Mouse (Mus musculus) ovary, postnatal 14 days (tissue): ENCODE results near the gene Hddc2.

Experiments used
- DNase-seq: peaks from one replicate; pipeline ENCODE4 v3.0.0; 2022; ENCODE audit warnings: low spot score

The Hddc2 gene

DNA sequence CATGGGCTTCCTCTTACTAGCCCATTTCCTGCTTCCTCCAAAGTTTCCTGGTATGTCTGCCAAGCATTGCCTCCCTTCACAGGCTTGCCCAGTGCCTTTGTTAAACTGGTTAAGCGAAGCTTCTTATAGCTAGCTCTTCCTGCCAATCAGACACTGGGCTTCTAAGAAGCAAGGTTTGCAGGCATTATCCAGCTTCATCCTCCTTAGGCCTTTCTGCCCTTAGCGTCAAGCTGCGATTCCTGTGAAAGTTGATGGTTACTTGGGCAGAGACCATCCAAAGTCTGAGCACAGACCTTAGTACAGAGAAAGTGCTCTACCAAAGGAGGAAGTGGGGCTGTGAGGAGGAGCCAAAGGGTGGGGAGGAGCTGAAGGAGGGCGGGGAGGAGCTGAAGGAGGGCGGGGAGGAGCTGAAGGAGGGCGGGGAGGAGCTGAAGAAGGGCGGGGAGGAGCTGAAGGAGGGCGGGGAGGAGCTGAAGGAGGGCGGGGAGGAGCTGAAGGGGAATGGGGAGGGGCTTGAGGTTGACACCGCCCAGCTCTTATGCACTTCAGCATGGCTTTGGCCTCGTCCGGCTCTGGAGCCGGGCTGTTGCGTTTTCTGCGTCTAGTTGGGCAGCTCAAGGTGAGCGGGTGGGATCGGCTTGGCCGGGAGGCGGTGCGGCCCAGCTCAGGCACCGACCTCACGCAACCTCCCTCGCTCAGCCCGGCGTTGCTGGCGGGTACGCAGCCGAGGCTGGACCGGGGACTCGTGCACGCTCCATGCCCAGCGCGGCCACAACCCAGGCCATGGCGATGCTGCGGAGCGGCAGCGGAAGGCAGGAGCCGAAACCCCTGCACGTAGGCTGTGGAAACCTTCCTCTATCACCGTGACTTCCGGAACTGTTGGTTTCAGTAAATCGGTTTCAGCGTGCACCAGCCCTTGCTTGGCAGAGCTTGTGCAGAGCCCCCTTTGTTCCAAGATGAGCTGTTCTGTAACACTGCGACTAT, at the start of gene Hddc2:
Hddc2 (plus strand) TSS at position 519 of the 984 bp plus-strand sequence.
- peak; percentile 59 for DNase-seq

DNA sequence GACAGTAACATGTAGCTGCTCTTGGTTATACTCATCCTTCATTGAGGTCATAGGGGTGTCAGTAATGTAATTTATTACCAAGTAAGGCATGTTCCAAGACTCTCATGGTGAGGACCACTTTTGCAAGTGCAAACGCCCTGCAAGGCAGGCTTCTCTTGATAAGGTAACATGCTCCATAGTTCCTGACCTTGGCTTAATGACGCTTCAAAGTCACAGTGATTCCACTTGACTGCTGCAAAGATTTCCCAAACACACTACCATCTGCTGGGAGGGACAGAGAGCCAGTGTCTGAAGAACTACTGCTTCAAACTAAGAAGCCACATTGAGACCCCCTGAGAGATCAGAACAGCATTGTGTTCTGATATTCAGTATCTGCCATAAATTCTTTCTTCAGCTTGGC, 40.4 kb upstream of the Hddc2 start:
- no peak for DNase-seq

DNA sequence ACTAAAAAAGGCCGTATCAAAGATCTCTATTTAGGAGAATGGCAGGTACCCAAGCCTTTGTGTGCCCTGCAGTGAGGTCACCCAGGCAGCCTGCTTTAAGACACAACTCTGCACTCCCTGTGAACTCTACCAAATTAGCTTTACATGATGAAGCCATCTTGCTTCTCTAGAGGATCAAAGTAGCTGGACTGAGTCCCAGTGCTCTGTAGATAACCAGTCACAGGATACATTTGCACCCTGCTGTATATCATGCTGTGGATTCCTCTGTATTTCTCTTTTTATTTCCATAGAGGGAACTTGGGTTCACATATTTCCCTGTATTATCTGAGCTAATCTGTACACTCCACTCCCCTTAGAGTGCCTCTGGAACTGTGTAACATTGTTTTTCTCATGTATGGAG, 40.0 kb upstream of the Hddc2 start:
- no peak for DNase-seq

DNA sequence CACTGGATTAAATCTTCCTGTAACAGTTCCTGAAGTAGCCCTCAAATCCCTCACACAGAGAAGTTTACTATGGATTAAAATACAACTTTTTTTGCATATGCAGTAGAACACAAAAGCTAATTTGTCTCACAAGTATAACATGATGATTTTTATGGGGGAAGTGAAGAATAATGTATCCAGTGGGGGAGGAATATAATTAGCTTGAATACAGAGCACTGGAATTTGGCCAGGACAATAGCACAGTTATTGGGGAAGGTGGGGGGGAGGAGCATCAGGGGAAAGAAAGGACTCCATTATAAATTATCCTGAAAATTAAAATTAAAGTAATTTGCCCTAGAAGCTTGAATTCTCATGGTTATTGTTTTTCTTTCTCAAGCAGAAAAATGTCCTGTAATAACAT, 25.4 kb upstream of the Hddc2 start:
- DNase-seq: no peak

DNA sequence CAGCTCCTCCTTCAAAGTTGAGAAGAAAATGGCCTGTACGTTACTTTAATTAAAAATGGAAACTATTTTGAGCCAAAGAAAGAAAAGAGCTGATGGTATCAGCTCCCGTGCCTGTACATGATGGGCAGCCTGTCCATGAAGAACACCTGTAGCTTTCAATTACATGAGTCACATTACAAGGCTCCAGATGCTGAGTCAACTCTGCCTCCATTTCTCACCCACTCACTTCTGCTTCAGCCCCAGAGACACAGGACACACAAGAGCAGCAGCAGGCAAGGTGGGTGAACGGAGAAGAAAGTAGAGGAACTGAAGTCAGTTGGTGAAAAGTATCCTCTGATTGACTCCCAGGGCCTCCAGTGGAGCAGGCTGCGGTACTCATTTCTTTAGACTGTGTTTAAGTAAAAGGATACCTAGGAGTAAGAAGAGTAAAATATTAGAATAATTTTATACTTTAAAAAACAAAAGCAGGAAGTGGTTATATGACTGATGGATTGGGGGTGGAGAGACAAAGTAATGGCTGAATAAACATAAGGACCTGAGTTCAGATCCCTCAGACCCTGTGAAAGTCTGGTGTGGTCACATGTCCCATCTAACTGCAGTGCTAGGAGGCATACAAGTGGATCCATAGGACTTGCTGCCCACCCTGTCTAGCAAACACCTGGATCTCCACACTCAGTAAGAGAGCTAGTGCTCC, 24.3 kb upstream of the Hddc2 start:
- no peak for DNase-seq

DNA sequence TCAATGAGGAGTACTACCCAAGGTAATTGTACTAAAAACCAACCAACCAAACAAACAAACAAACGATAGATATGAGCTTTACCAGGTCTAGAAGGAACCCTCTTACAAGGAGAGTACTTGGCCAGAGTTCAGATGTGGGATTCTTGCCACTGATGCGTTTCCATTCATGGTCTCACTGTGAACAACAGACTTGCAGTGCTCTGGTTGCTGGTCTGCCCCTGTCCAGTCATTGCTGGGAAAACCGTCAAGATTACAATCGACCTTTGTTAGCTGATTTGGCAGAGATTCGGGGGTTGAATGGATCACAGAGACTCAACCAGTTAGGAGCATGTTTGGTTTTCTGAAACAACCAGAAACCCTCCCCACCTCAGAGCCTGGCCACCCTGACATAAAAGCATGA, 17.5 kb upstream of the Hddc2 start:
- DNase-seq: no peak

DNA sequence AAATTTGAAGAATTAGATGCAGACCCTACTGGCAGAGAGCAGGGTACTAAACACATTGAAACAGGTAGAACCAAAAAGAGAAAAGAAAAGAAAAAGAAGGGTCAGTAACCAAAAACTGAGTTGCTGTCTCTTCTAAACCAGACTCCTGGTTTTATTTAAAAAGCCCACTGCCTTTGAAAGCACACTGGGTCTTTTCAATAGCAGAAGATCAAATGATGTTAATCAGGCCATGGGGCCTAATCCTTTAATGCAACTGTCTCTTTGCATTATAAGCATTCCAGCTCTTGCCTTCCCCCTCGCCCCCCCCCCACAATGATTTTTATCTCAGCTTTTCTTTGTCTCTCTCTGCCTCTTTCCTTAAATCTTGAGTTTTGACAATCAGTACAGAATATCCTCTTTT, 16.7 kb upstream of the Hddc2 start:
- DNase-seq: no peak

DNA sequence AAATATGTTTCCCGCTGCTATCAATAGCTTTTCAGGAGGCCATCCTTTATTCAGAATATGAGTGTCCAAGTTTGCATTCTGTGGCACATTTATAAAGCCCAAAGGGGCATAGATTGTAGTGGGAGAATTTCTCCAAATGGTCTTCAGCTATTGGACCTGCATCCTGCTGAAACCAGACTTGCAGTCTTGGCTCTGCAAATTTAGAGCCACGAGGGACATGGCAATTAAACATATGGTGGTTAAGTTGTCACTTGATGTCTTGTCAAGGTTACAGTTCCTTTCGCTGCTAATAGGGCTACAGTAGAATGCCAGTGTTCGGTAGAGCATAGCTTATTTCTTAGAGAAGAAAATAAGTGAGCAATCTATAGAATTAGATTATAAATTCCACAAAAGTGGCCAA, 16.1 kb upstream of the Hddc2 start:
- no peak for DNase-seq

DNA sequence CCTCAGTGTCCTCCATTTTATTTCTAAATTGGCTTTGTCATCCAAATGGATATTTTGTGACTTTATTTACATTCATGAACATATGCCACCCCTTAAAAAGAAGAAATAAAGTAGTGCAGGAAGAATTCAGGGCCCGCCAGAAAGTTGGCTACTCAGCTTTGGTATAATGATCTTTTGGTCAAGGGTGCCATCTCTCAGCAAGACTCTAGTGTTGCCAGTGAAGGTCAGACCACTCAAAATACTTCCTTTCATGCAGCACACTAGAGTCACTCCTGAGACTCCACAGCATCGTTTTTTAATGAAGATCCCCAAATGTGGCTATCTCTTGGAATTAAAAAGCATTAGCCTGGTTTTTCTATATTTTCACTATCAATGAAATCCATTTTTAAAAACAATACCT, 14.9 kb upstream of the Hddc2 start:
- DNase-seq: no peak

DNA sequence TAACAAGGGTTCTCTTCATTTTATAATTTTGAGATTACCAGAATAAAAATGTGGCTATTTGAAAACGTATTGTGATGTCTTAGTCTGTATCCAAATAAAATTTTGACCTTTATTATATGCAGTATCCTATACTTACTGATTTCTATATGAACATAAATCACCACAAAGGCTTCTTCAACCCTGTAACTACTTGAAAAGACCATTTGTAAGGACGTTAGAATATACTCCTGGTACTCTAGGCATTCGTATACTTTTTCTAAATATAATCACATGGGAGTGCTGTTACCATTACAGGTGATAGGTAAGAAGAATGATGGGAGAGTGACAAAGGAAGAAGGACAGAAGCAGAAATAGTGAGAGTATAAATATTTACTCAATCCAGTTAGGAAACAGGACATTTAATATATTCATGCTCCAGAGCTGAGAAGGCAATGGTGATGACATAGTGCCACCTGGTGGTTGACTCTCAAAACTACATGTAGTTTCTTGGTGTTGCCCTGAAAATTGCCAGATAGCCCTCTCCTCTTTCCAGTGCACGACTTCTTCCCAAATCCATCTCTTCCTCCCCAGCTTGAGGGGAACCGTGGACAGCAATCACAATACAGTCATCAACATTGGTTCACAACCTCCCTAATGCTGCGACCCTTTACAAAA, 14.1 kb upstream of the Hddc2 start:
- peak; percentile 63 for DNase-seq

DNA sequence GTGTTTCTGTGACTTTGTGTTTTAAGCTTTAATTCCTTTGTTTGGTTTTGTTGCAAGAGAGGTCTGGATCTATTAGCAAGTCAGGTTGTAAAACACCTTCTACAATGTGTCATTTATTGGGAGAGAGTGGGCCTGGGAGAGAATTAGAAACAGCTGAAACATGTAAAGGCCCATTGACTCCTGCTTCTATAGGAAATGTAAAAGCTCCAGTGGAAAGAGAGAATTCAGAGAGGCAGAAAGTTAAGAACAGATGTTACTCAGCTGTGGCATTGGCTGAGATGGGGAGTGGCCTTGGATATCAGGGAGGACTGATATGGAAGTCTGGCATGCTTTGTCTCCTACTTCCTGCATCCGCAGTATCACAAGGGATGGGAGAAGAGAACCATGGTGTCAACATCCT, 12.9 kb upstream of the Hddc2 start:
- DNase-seq: no peak

DNA sequence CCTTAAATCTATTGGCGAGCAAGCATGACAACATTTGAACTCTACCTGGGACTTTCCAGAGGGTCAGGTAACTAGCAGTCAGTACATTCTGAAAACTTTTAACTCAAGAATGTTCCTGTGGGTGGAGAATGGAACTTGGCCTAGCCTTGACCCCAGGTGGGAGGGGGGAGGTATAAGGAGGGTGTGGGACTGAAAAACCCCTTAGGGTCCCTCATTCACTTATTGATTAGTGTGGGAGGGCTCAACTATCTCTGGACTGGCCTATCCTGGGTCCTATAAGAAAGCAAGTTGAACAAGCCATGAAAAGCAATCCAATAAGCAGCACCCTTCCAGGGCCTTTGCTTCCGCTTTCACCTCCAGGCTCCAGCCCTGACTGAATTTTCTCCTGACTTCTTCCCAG, 9.7 kb upstream of the Hddc2 start:
- no peak for DNase-seq

DNA sequence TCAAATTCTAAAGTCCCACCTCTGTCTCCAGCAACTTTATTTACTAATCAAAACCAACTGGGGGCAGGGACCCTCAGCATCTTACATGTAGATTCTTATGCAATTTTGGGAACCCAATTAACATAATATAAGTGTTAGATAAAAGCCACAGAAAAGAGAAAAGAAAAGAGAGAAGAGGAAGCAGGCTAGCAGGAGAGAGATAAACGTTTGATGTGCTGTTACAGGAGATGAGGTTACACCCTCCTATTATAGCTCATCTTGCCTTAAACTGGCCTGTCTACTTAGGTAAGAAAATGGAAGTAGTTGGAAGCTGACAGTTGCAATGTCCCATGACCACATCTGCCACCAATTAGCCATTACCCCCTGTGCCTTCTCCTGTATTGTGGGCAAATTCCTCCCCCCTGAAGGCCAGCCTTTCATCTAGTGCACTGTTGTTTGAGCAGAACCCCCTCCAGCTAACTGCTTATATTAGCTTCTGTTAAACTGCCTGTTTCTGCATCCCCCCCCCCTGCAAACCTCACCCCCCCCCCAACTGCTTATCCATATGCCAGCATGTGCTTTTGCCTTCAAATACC, 6.1 kb upstream of the Hddc2 start:
- no peak for DNase-seq

DNA sequence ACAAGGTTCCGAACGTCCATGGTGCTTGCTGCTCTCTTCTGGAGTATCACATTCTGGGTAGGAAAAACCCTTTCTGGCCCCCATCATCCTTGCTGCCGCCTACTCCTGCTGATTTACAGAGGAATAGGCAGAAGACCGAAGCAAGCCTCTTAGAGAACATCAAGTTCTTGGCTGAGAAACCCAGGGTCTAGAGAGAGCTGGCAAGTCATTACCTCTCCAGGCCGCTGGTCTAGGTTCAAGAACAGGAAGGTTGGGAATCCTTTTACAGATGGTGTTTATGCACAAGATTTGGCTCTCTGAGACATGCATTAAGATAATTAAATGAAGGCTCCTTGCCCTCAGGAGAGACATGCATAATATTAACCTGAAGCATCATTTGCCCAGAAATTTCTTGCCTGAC, 5.3 kb downstream of the Hddc2 start:
- DNase-seq: no peak

DNA sequence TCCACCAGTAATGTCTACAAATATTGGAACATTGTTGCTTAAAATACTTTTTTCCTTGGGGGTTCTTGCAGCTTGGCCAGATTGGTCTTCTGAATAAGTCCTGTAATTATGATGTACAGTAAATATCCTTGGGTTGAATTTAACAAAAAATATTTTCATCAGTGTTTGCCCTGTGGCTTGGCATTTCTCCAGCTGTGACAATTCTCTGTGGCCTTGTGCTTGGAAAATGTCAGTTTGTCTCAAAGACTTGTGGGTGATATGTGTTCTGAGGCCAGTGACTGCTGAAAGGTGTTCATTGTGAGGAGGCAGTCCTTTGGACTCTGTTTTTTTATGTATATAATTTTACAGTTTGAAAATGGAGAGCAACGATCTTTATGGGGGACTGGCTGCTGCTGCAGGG, 16.3 kb downstream of the Hddc2 start:
- no peak for DNase-seq

DNA sequence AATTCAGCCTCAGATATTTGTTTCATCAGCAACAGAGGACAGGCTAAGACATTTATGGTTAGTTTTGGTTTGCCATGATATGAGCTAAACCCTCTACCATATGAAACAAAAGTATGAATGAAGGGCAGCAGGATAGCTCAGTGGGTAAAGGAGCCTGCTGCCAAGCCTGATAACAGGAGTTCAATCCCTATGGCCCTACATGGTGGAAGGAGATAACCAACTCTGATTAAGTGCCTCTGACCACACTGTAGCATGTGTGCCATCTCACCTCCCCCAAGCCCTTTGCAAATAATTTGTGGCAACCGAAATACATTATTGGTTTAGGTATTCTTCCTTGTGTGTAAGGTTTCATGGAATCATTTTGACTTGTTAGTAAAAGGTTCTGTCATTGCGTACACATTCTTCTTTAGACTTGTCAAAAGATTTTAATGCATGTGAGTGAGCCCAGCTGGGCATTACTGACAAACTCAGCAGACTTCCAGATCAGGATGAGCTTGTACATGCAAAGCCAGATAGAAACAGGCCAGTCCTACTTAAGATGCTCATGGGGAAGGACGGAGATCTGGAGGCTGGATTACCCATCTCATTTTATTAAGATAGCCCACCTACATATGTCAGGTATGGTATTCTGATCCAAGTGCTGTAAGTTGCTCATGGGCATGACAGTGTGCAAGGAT, 17.2 kb downstream of the Hddc2 start:
- DNase-seq: no peak

DNA sequence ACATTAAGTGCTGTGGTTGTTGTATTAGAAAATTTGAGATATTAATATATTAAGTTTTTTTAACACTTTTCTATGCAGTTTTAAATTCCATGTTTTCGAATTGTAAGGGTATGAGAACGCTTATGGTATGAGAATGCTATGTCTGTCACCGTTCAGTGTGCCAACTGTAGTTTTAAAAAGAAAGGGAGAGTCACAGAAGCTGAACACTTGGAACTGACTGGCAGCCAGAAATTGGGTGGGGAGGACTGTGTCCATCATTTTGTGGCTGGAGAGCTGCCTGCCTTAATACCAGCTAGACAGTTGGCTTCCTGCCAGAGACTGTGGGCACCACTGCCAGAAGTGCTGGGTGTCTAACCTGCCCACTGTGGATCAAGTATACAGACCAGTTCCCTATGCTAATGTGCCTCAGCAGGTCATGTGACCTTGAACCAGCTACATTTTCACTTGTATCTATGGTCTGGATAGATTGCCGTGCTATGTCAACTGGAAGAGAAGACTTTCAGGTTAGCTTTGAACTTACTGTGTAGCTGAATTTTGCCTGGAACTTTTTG, 18.1 kb downstream of the Hddc2 start:
- DNase-seq: peak; percentile 40

DNA sequence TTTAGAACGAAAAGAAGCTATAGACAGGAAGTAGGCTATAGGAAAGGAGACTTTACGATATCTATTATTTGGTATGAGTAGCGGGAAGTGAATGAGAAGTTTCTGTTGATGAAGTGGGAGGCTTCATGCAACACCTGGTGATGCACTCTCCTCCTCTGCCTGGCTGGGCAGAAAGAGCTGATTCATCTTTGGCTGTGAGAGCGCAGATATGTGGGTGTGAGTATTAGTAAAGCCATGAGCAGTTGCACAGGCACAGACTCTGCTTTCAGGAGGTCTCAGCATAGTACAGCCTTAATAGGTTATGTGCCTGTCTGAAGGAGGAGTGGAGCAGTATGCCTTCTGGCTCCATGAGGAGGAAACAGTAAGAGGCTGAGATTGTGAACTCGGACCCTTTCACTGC, 23.2 kb downstream of the Hddc2 start:
- DNase-seq: no peak

DNA sequence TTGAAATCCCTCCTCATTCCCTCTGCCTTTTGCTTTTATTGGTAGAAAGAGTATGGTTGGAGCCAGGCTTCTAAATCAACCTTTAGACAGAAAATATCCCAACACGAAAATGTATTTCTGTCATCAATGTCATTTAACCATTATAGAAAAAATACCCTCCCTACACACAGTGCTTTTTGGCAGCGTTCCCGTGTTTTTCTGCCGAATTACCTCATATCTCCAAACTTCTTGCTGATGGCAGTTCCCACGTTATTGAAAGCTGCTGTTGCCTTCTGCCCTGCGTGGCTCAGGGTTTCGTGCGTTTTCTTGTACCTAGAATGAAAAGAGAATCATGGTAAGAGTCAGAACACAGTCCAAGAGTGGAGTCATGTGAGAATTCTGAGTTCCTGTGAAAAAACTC, 33.2 kb downstream of the Hddc2 start:
- no peak for DNase-seq

DNA sequence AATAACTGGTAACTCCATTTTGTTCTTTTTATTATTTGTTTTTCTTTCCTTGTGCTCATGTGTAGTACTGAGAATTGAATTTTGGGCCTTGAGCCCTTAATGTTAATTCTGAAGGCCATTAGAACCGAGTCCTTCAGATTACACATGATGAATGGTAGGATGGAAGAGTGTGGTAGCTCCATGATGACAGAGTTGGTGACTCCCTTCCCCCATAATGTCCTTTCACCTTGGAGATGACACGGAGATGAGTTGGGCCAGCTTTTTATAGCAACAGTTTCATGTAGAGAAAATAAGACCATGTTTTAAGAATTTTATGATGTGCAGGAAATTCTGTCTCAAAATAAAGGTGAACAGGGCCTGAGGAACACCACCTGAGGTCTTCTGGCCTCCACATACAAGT, 37.9 kb downstream of the Hddc2 start:
- no peak for DNase-seq

DNA sequence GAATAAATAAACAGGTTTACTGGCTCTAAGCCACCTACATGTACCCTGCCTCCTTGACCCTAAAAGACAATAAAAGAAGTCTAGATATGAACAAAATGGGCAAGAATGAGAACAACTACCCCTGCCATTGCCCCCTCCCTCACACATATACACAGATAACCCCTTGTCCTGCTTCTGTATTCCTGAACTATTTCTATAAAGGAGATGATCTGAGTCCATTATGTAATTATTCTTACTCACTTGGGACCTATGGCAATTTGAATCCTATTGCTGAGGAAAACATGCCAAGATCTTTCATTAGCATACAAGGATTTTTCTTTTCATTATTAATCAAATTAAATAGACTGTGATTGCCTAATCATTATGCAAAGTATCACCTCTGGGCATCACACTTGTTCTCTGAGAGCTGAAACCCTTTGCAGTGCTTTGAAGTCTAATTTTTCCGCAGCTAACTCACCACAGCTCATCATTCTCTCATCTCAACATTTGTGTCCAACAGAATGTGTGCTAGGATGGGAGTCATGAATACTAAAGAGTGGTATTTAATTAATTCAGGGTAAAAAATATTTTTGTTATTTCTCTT, 39.8 kb downstream of the Hddc2 start:
- DNase-seq: no peak
